Mouse (Mus musculus): Measurements from ENCODE around the gene Mtpn. TPM values are rescaled to one million over a fixed set of nuclear protein-coding genes. Genes with fewer than 3 reads are reported as not detected.

Mtpn gene
- polyA plus RNA-seq (2014; fragmentation: Illumina TruSeq; extraction: RNeasy Lipid Tissue Mini Kit (QIAGEN cat#74804); ENCODE audit: low read depth, low replicate concordance): 367 TPM

GRCm38 (mm10) chr6:35539304-35540009 is at the start of gene Mtpn:
TSS of gene Mtpn (minus strand) at chr6:35539888.

Other genes with a start within 250 kb of the Mtpn start
- gene Slc13a4, start 231.8 kb downstream of the Mtpn start, polyA plus RNA-seq (2014; fragmentation: Illumina TruSeq; extraction: RNeasy Lipid Tissue Mini Kit (QIAGEN cat#74804); ENCODE audit: low read depth, low replicate concordance): not detected
- gene Fam180a, start 213.7 kb downstream of the Mtpn start, polyA plus RNA-seq (2014; fragmentation: Illumina TruSeq; extraction: RNeasy Lipid Tissue Mini Kit (QIAGEN cat#74804); ENCODE audit: low read depth, low replicate concordance): 3.2 TPM

All from sigmoid colon, adult 10 weeks (tissue).